Mouse (Mus musculus) brain, embryonic 14.5 days (tissue): ENCODE data around the gene Zfp385a.

Source experiments
- CTCF ChIP-seq: fragments of 200-500 bp; IDR thresholded peaks from 2 replicates; pipeline ENCODE4 v1.5.1; 2012; ENCODE audit warnings: inconsistent platforms, mild to moderate bottlenecking, moderate library complexity, borderline replicate concordance; ENCODE audit not compliant: insufficient read depth, insufficient read length; ENCODE audit errors: extremely low read depth
- POLR2A ChIP-seq: fragments of 200-500 bp; IDR thresholded peaks from 2 replicates; pipeline ENCODE4 v1.6.1; 2012; ENCODE audit warnings: mild to moderate bottlenecking, inconsistent platforms, borderline replicate concordance; ENCODE audit not compliant: poor library complexity, insufficient read depth, insufficient read length, severe bottlenecking; ENCODE audit errors: extremely low read depth

DNA sequence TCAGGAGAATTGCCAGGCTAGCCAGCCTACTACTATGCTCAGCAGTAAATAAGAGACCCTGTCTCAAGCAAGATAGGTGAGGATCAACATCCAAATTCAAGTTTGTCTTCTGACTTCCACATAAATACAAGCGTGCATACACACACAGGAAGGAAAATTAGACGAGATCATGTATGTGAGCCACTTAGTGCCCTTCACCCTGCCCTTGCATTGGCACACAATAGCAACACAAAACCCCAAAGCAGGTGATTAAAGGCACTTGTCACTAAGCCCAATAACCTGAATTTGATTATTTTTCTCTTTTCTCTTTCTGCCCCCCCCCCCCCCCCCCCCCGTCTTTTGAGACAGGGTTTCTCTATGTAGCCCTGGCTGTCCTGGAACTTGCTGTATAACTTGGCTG is 3.1 kb upstream of the Zfp385a start:
- TF ChIP-seq POLR2A = no peak
- no peak for TF ChIP-seq CTCF
